Mouse (Mus musculus): ENCODE measurements at regions not wholly inside any gene's neighbourhood (a gene's known extent, or its start where the extent isn't known, plus 50 kb on each side); places are given as distances from the start of the nearest gene placed in this dataset.

DNA sequence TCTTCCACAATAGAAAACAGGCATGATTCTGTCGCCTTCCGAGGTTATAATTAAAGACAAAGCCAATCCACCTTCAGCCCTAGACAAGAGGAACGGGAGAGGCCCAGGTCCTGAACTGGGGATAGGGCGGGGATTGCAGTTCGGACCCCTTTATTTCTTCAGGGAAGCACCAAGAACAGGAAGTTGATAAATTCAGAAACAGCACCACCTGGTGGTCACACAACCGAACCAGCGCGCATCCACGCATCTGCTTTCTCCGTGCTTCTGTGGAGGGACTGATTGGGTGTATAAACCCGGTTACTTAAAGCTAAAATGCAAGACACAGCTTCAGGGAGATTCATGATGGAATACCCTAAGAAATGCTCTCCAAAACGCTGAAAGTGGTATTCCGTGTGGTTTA, 233.2 kb downstream of the Rps15a start:
- Histone ChIP-seq H3K9ac (no peak overlapping the region), H3K4me2 (no peak overlapping the region), H3K4me1 (ENCODE audit: insufficient read depth) (no peaks in the 10 kb centered on the region), H3K27me3 (ENCODE audit: insufficient read depth, low read length) (no peaks in the 10 kb centered on the region), H3K4me3 (ENCODE audit: low read depth, low read length) (no peak overlapping the region), H3K36me3 (ENCODE audit: insufficient read depth) (no peaks in the 10 kb centered on the region), H3K27ac (ENCODE audit: low read depth) (no peak overlapping the region), H3K9me3 (ENCODE audit: low read depth, low read length) (no peaks in the 10 kb centered on the region)
- peak; percentile 49; the same call in 1 of the 2 replicates for ATAC-seq (ENCODE audit: insufficient read depth)
- TF ChIP-seq CTCF (IDR thresholded peaks at IDR 0.05; ENCODE audit: low read depth), result peak; percentile 83
- WGBS, result 5% methylated on average over 13 of the region's 13 CpGs
- DNase-seq, result peak; percentile 90

DNA sequence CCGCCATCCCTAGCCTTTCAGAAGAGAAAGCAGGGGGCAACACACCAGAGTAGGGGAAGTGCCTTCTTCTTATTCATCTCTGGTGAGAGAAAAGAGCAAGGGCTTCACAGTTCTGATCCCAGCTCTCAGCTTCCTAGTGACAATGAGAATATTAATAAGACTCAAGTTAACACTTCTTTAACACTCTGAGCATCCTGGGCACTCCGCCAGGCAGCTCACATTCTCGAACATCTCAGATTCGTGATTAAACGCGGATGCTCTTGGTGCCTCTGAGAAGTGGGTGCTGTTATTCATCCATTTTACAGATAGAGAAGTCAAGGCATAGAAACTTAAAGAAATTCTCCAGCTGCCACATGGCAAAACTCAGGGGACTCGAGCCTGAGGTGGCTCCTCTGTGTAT, 237.1 kb downstream of the Rps15a start:
- H3K27me3 ChIP-seq (ENCODE audit: insufficient read depth, low read length), result no peaks in the 10 kb centered on the region
- no peak overlapping the region for H3K4me3 ChIP-seq (ENCODE audit: low read depth, low read length)
- ATAC-seq (ENCODE audit: insufficient read depth) (no peak), DNase-seq (peak; percentile 4)
- no peak for TF ChIP-seq CTCF (IDR thresholded peaks at IDR 0.05; ENCODE audit: low read depth)
- no peak overlapping the region for H3K9ac ChIP-seq
- H3K4me2 ChIP-seq, result no peak overlapping the region
- H3K4me1 ChIP-seq (ENCODE audit: insufficient read depth), result no peaks in the 10 kb centered on the region
- no peak overlapping the region for H3K27ac ChIP-seq (ENCODE audit: low read depth)
- H3K9me3 ChIP-seq (ENCODE audit: low read depth, low read length), result no peaks in the 10 kb centered on the region
- 58% methylated on average over 7 of the region's 7 CpGs for WGBS
- H3K36me3 ChIP-seq (ENCODE audit: insufficient read depth), result no peaks in the 10 kb centered on the region

DNA sequence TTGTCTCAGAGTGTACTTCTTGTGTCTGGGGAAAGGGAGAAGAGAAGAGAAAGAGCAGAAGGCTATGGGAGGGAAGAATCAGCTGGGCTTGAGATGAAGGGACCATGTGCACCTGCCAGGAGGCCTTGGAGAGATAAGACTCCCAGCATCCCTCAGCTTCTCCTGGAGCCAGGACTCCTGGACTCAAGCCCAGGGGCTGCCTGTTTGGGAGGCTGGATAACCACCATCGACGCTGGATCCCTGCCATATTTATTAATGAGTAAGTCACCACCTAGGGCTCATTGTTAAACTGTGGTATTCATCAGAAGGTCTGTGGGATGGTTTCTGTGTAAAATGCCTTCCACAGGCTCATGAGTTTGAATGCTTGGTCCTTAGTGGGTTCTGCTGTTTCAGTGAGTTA, 240.7 kb downstream of the Rps15a start:
- no peaks in the 10 kb centered on the region for H3K9me3 ChIP-seq (ENCODE audit: low read depth, low read length)
- no peak overlapping the region for H3K4me2 ChIP-seq
- no peaks in the 10 kb centered on the region for H3K36me3 ChIP-seq (ENCODE audit: insufficient read depth)
- no peaks in the 10 kb centered on the region for H3K4me1 ChIP-seq (ENCODE audit: insufficient read depth)
- no peak for DNase-seq
- 81% methylated on average over 2 of the region's 2 CpGs for WGBS
- TF ChIP-seq CTCF (IDR thresholded peaks at IDR 0.05; ENCODE audit: low read depth), result no peak
- no peak for ATAC-seq (ENCODE audit: insufficient read depth)
- no peak overlapping the region for H3K9ac ChIP-seq
- H3K4me3 ChIP-seq (ENCODE audit: low read depth, low read length), result no peak overlapping the region
- no peak overlapping the region for H3K27ac ChIP-seq (ENCODE audit: low read depth)
- H3K27me3 ChIP-seq (ENCODE audit: insufficient read depth, low read length), result no peaks in the 10 kb centered on the region

DNA sequence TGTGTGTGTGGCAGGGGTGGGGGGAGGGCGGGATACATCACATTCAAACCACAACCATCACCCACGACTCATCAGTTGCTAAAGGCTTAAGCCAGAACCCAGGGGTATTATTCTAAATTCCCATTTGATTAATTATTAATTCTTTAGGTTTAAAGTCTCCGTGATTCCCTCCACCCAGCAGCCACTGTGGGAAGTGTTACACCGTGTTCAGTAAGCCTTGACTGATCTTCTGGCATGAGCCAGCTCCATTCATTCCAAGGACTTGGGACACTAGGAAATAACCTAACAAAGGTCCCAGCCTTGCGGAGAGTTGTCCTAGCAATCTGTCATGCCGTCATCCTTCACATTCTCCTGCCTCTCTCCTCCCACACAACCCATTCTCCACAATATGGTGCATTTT, 256.6 kb downstream of the Rps15a start:
- no peak overlapping the region for H3K4me3 ChIP-seq (ENCODE audit: low read depth, low read length)
- WGBS, result 67% methylated on average over 6 of the region's 6 CpGs
- ATAC-seq (ENCODE audit: insufficient read depth), result no peak

GRCm38 (mm10) chr7:117855955-117856354, 260.0 kb downstream of the Rps15a start:
- Histone ChIP-seq H3K4me1 (ENCODE audit: insufficient read depth) (no peaks in the 10 kb centered on the region), H3K9ac (no peak overlapping the region), H3K27ac (ENCODE audit: low read depth) (no peak overlapping the region), H3K27me3 (ENCODE audit: insufficient read depth, low read length) (no peaks in the 10 kb centered on the region), H3K4me3 (ENCODE audit: low read depth, low read length) (no peak overlapping the region), H3K9me3 (ENCODE audit: low read depth, low read length) (no peaks in the 10 kb centered on the region), H3K4me2 (no peak overlapping the region), H3K36me3 (ENCODE audit: insufficient read depth) (no peaks in the 10 kb centered on the region)
- TF ChIP-seq CTCF (IDR thresholded peaks at IDR 0.05; ENCODE audit: low read depth), result no peak
- no peak for DNase-seq
- ATAC-seq (ENCODE audit: insufficient read depth), result no peak
- 74% methylated on average over 5 of the region's 5 CpGs for WGBS

More for the DNA sequence above, 256.6 kb downstream of the Rps15a start:
- Histone ChIP-seq H3K27me3 (ENCODE audit: insufficient read depth, low read length) (no peaks in the 10 kb centered on the region), H3K4me1 (ENCODE audit: insufficient read depth) (no peaks in the 10 kb centered on the region), H3K9me3 (ENCODE audit: low read depth, low read length) (no peaks in the 10 kb centered on the region), H3K4me2 (no peak overlapping the region), H3K36me3 (ENCODE audit: insufficient read depth) (no peaks in the 10 kb centered on the region), H3K9ac (no peak overlapping the region), H3K27ac (ENCODE audit: low read depth) (no peak overlapping the region)
- DNase-seq, result no peak
- no peak for TF ChIP-seq CTCF (IDR thresholded peaks at IDR 0.05; ENCODE audit: low read depth)

- no peak for TF ChIP-seq CTCF (IDR thresholded peaks at IDR 0.05; ENCODE audit: low read depth)
Measured at GRCm38 (mm10) chr7:117853716-117854115, 262.3 kb downstream of the Rps15a start.

DNA sequence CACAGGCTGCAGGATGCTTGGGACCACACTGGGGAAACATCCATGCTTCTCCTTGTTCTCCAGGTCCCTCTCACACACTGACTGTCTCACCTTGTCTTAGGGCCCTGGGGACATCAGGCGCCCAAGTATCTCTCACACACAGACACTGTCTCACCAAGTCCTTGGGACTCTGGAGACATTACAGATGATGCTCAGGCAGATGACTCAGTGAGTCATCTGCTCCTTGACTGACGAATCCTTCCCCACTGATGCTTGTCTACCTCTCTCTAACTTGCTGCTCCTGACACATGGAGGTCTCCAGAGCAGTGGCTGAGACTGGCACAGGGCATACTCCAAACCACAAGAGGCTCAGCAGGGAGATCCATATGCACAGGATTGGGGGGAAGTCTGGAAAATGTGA, 263.1 kb downstream of the Rps15a start:
- WGBS, result 69% methylated on average over 2 of the region's 2 CpGs
- H3K9ac ChIP-seq, result no peak overlapping the region
- DNase-seq, result no peak
- H3K4me2 ChIP-seq, result no peak overlapping the region
- ATAC-seq (ENCODE audit: insufficient read depth), result no peak
- no peak overlapping the region for H3K4me3 ChIP-seq (ENCODE audit: low read depth, low read length)
- no peaks in the 10 kb centered on the region for H3K9me3 ChIP-seq (ENCODE audit: low read depth, low read length)
- no peaks in the 10 kb centered on the region for H3K4me1 ChIP-seq (ENCODE audit: insufficient read depth)
- no peak for TF ChIP-seq CTCF (IDR thresholded peaks at IDR 0.05; ENCODE audit: low read depth)
- H3K27me3 ChIP-seq (ENCODE audit: insufficient read depth, low read length), result no peaks in the 10 kb centered on the region
- no peaks in the 10 kb centered on the region for H3K36me3 ChIP-seq (ENCODE audit: insufficient read depth)
- no peak overlapping the region for H3K27ac ChIP-seq (ENCODE audit: low read depth)

More at GRCm38 (mm10) chr7:117853716-117854115, 262.3 kb downstream of the Rps15a start:
- WGBS, result 41% methylated on average over 4 of the region's 4 CpGs
- Histone ChIP-seq H3K4me1 (ENCODE audit: insufficient read depth) (no peaks in the 10 kb centered on the region), H3K4me2 (no peak overlapping the region), H3K27ac (ENCODE audit: low read depth) (no peak overlapping the region), H3K36me3 (ENCODE audit: insufficient read depth) (no peaks in the 10 kb centered on the region), H3K4me3 (ENCODE audit: low read depth, low read length) (no peak overlapping the region), H3K27me3 (ENCODE audit: insufficient read depth, low read length) (no peaks in the 10 kb centered on the region), H3K9me3 (ENCODE audit: low read depth, low read length) (no peaks in the 10 kb centered on the region), H3K9ac (no peak overlapping the region)
- ATAC-seq (ENCODE audit: insufficient read depth), result no peak
- no peak for DNase-seq

- ATAC-seq (ENCODE audit: insufficient read depth), result no peak
- WGBS, result 89% methylated on average over 6 of the region's 6 CpGs
- Histone ChIP-seq H3K36me3 (ENCODE audit: insufficient read depth) (no peaks in the 10 kb centered on the region), H3K4me3 (ENCODE audit: low read depth, low read length) (no peak overlapping the region), H3K4me1 (ENCODE audit: insufficient read depth) (no peaks in the 10 kb centered on the region), H3K9ac (no peak overlapping the region), H3K4me2 (no peak overlapping the region), H3K9me3 (ENCODE audit: low read depth, low read length) (no peaks in the 10 kb centered on the region), H3K27me3 (ENCODE audit: insufficient read depth, low read length) (no peaks in the 10 kb centered on the region), H3K27ac (ENCODE audit: low read depth) (no peak overlapping the region)
- no peak for DNase-seq
- TF ChIP-seq CTCF (IDR thresholded peaks at IDR 0.05; ENCODE audit: low read depth), result no peak
Measured at GRCm38 (mm10) chr7:117850822-117851221, 265.2 kb downstream of the Rps15a start.

All from lung, embryonic 14.5 days (tissue).